Mouse (Mus musculus) kidney, adult 2 months (tissue): ENCODE measurements around the gene Vps26c.

Source experiments
- CTCF ChIP-seq: fragments of 200-500 bp; conservative IDR thresholded peaks from 2 replicates; pipeline ENCODE4 v1.5.1; 2011; ENCODE audit warnings: low read depth, mild to moderate bottlenecking, control low read depth, low read length, moderate library complexity, mixed read lengths; ENCODE audit not compliant: insufficient read depth, insufficient read length
- POLR2A ChIP-seq: fragments of 200-500 bp; IDR thresholded peaks from one replicate; pipeline ENCODE4 v1.6.1; 2011; ENCODE audit warnings: low read depth, low read length, control low read depth

DNA sequence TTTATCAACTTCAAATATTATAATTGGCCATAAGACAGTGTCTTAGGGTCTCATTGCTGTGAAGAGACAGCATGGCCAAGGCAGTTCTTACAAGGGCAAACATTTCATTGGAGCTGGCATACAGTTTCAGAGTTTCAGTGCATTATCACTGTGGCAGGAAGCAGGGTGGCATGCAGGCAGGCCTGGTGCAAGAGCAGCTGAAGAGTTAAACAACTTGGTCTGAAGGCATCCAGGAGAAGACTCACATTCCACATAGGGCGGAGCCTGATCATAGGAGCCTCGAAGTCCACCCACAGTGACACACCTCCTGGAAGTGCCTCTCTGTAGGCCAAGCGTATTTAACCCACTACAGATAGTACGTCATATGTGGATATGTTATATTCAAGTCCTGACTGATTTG, 60.7 kb downstream of the Vps26c start:
- TF ChIP-seq CTCF (no peak), POLR2A (no peak)
